ENCODE assay signal across 8 mouse cellular contexts in the genomic region with DNA sequence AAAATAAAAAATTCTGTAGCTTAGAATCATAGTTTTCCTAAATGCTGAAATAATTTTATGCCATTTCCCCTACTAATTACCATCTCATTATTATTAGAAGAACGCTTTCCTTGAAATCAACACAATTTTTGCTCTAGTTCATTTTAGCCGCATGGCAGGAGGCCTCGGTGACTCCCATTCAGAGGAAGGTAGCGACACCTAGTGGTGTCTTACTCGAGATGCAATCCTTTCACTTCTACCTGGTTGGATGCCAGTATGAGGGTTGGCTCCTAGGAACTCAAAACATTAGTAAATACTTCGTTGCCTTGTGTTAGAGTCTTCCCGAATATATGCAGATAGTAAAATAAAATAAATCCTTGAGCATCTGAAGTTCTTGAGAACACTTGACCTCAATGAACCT.
DNase-seq lines count a peak whose midpoint lies in the region; ATAC-seq and TF ChIP-seq lines count a peak whose summit lies in the region.

No protein-coding gene starts in this region.

- no peaks in the 10 kb centered on the region for H3K4me1 ChIP-seq in ES-E14 (ENCODE audit: control insufficient read depth in 2 of 2, insufficient read depth in 2 of 2, low read length in 2 of 2, poor library complexity in 1 of 2)
- no peaks in the 10 kb centered on the region for H3K4me1 ChIP-seq in bone marrow, adult 2 months (ENCODE audit: control insufficient read depth, insufficient read depth, low read length)
- H3K4me1 ChIP-seq in embryonic facial prominence, embryonic 11.5 days (ENCODE audit: control insufficient read depth, insufficient read depth, low read length): no peaks in the 10 kb centered on the region
- H3K4me1 ChIP-seq in liver, embryonic 14.5 days (replicated peaks; ENCODE audit: control insufficient read depth in 2 of 2, insufficient read depth in 2 of 2, low read length in 1 of 2): no peaks in the 10 kb centered on the region
- H3K4me1 ChIP-seq in neural tube, embryonic 13.5 days (replicated peaks): peaks cover 36% of the 10 kb centered on the region

- 7% methylated on average over 7 of the region's 7 CpGs for WGBS in bone marrow, adult 2 months
- 13% methylated on average over 7 of the region's 7 CpGs for WGBS in embryonic facial prominence, embryonic 11.5 days
- WGBS in liver, embryonic 14.5 days (ENCODE audit: insufficient replicate concordance): 4% methylated on average over 7 of the region's 7 CpGs
- 10% methylated on average over 7 of the region's 7 CpGs for WGBS in neural tube, embryonic 13.5 days

- no peak overlapping the region for H3K4me2 ChIP-seq in embryonic facial prominence, embryonic 11.5 days (ENCODE audit: low read depth, low read length)
- H3K4me2 ChIP-seq in liver, embryonic 14.5 days (ENCODE audit: low read depth): no peak overlapping the region
- H3K4me2 ChIP-seq in neural tube, embryonic 13.5 days: no peak overlapping the region

- ATAC-seq in embryonic facial prominence, embryonic 11.5 days (replicated peaks; ENCODE audit: insufficient number of reproducible peaks, low FRiP score, low TSS enrichment, low read depth): no peak
- ATAC-seq in liver, embryonic 14.5 days (ENCODE audit: insufficient read depth): no peak
- ATAC-seq in neural tube, embryonic 13.5 days (ENCODE audit: low read depth): 0 out of 2 replicates have a peak, but pooled peaks have one; percentile 55

- no peak for TF ChIP-seq POLR2A in bone marrow, adult 2 months (IDR thresholded peaks at IDR 0.05; ENCODE audit: borderline replicate concordance, control insufficient read depth, low read depth, low read length)

- TF ChIP-seq CTCF in bone marrow, adult 2 months (IDR thresholded peaks at IDR 0.05; ENCODE audit: control insufficient read depth, insufficient read depth, low read length): peak; percentile 76
- TF ChIP-seq CTCF in liver, embryonic 14.5 days (IDR thresholded peaks at IDR 0.05; ENCODE audit: low read depth): peak; percentile 77

- peak; percentile 59 for DNase-seq in ES-E14 (ENCODE audit: low read depth, low spot score)
- DNase-seq in embryonic facial prominence, embryonic 11.5 days (ENCODE audit: low spot score): peak; percentile 88
- peak; percentile 66 to 86 for DNase-seq in heart, postnatal 14 days
- peak; percentile 80 for DNase-seq in kidney, postnatal 14 days
- peak in 1 of 3 experiments; percentile 11 for DNase-seq in liver, embryonic 14.5 days (ENCODE audit: low read depth in 3 of 3, low spot score in 3 of 3)
- DNase-seq in thymus, postnatal 36 days: peak; percentile 5 to 12

- H3K9ac ChIP-seq in ES-E14 (ENCODE audit: insufficient read depth, low read depth, low read length, poor library complexity, severe bottlenecking): no peak overlapping the region
- H3K9ac ChIP-seq in embryonic facial prominence, embryonic 11.5 days (replicated peaks; ENCODE audit: low read length): no peak overlapping the region
- no peak overlapping the region for H3K9ac ChIP-seq in liver, embryonic 14.5 days (replicated peaks)
- no peak overlapping the region for H3K9ac ChIP-seq in neural tube, embryonic 13.5 days

- intact Hi-C loops in heart, postnatal 14 days (cut with DNase I): loop anchor here (2.0 to 10.0 kb wide), 5 partner anchors 609 to 1809 kb away; no protein-coding TSS in a partner anchor

- no peaks in the 10 kb centered on the region for H3K9me3 ChIP-seq in ES-E14 (ENCODE audit: control insufficient read depth, insufficient read depth, low read depth, low read length)
- H3K9me3 ChIP-seq in embryonic facial prominence, embryonic 11.5 days (replicated peaks; ENCODE audit: control insufficient read depth, low read length): no peaks in the 10 kb centered on the region
- no peaks in the 10 kb centered on the region for H3K9me3 ChIP-seq in liver, embryonic 14.5 days (ENCODE audit: control insufficient read depth, low read length)
- H3K9me3 ChIP-seq in neural tube, embryonic 13.5 days: no peaks in the 10 kb centered on the region

- H3K27ac ChIP-seq in ES-E14 (ENCODE audit: insufficient read depth, low read depth, low read length, poor library complexity, severe bottlenecking): no peak overlapping the region
- H3K27ac ChIP-seq in bone marrow, adult 2 months (ENCODE audit: control insufficient read depth, insufficient read depth, low read depth, low read length, poor library complexity): no peak overlapping the region
- no peak overlapping the region for H3K27ac ChIP-seq in embryonic facial prominence, embryonic 11.5 days (replicated peaks; ENCODE audit: low read depth, low read length)
- H3K27ac ChIP-seq in liver, embryonic 14.5 days: no peak overlapping the region
- H3K27ac ChIP-seq in neural tube, embryonic 13.5 days (replicated peaks): no peak overlapping the region

- H3K27me3 ChIP-seq in embryonic facial prominence, embryonic 11.5 days (ENCODE audit: control insufficient read depth, insufficient read depth, low read length): no peaks in the 10 kb centered on the region
- no peaks in the 10 kb centered on the region for H3K27me3 ChIP-seq in liver, embryonic 14.5 days (ENCODE audit: control insufficient read depth, insufficient read depth, low read length)
- H3K27me3 ChIP-seq in neural tube, embryonic 13.5 days: no peaks in the 10 kb centered on the region

- no peak overlapping the region for H3K4me3 ChIP-seq in ES-E14 (ENCODE audit: insufficient read depth in 1 of 2, low read depth in 1 of 2, low read length in 2 of 2, poor library complexity in 1 of 2, severe bottlenecking in 1 of 2)
- H3K4me3 ChIP-seq in bone marrow, adult 2 months (replicated peaks; ENCODE audit: control insufficient read depth, low read depth, low read length): no peak overlapping the region
- no peak overlapping the region for H3K4me3 ChIP-seq in embryonic facial prominence, embryonic 11.5 days (ENCODE audit: low read depth, low read length)
- H3K4me3 ChIP-seq in liver, embryonic 14.5 days (ENCODE audit: insufficient read depth in 1 of 2, low read depth in 2 of 2, low read length in 2 of 2): no peak overlapping the region
- no peak overlapping the region for H3K4me3 ChIP-seq in neural tube, embryonic 13.5 days

- no peaks in the 10 kb centered on the region for H3K36me3 ChIP-seq in ES-E14 (ENCODE audit: control insufficient read depth, insufficient read depth, low read length, poor library complexity, severe bottlenecking)
- H3K36me3 ChIP-seq in embryonic facial prominence, embryonic 11.5 days (replicated peaks; ENCODE audit: control insufficient read depth, insufficient read depth, low read depth, low read length): no peaks in the 10 kb centered on the region
- H3K36me3 ChIP-seq in liver, embryonic 14.5 days (replicated peaks; ENCODE audit: control insufficient read depth, insufficient read depth, low read depth): no peaks in the 10 kb centered on the region
- no peaks in the 10 kb centered on the region for H3K36me3 ChIP-seq in neural tube, embryonic 13.5 days

- in situ Hi-C loops in ES-E14 (cut with MboI; ENCODE audit: low sequenced_read_pairs in 2 of 2, unreplicated experiment in 2 of 2): no loop called here

- no peak for TF ChIP-seq EP300 in liver, embryonic 14.5 days (IDR thresholded peaks at IDR 0.05; ENCODE audit: low read depth)

TF ChIP-seq in ES-E14, 5 proteins besides CTCF, POLR2A, EP300 and RAD21:
- peak; percentile 80; the same call in 1 of the 2 replicates for TF ChIP-seq ZC3H11A (IDR thresholded peaks at IDR 0.05; ENCODE audit: borderline replicate concordance, low read depth, low read length)
- TF ChIP-seq MAFK (IDR thresholded peaks at IDR 0.05; ENCODE audit: insufficient read depth, low read depth, low read length): no peak
TF ChIP-seq in ES-E14: peak in this region for 1.
